Mouse (Mus musculus) ovary, adult 10 weeks (tissue): Measurements from ENCODE around the gene Galnt6. TPM values are rescaled to one million over a fixed set of nuclear protein-coding genes. Genes with fewer than 3 reads are reported as not detected.

ENCODE experiments used
- polyA plus RNA-seq: library from polyadenylated mRNA; stranded (reverse); fragments of 350-450 nt; fragmentation: Illumina TruSeq; extraction: RNeasy Lipid Tissue Mini Kit (QIAGEN cat#74804); gene quantifications from one replicate; pipeline ENCODE4 v1.2.3, GENCODE M21; 2014

Gene Galnt6
- 0.88 TPM for polyA plus RNA-seq

DNA sequence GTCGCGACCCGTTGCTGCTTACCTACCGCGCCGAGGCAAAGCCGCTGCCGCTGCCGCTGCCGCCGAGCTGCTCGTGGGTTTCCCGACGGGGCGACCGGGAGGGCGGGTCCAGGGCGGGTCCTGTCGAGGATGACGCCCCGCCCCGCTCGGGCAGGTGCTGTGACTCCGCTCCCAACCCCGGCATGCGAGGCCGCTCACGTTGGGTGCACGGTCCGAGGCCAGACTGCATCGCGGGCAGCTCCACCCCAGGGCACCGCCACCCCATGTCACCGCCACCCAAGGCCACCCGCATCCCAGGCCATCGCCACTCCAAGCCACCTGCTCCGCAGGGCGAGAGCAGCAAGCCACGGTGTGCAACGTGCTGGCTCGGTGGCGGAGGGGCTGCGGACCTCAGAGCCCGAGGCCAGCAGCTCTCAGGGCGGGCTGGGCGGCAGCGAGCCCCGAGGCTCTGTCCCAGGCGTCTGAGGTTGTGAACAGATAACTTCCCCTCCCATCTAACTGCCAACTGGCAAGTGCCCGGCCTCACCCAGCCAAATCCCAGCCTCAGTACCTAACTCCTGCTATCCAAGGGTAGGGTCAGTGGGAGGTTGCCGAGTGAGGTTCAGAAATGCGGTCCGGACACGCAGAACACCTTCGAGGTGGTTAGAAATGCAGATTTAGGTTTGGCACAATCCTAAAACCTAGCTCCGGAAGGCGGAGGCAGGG is at the start of gene Galnt6:
Gene Galnt6, minus strand, starts transcription at position 96 of the 705 bp plus-strand sequence.

DNA sequence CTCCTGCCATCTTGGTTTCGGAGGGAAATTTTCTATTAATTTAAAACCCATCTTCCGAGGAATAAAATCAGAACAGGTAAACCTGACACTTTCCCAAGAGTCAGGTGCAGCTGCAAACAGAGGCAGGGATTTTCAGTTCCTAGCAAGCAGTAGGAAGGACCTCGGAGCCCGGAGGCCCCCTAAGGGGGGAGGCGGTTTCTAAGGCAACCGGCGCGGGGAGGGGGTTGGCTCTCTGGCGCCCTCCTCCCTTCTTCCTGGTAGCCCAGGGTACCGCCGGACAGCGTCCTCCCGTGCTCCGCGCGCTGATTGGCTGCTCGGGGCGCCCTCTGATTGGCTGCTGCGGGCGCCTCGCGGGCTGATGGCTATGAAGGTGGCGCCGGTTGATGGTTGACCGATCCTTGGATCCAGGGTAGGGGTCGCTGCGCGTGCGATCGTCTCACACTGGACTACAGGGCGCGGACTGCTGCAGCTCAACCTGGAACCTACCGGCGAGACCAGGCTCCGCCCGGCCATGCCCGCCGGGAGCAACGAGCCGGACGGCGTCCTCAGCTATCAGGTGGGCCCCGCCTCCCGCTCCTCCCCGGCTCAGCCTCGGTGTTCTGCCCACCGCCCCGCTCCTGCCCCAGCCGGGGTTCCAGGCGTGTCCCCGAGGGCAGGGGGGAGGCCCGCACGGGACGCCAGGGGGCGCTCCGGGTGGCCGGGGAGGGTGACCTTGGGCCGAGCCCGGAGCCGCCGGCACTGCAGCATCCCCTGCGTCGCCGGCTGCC is 32.4 kb upstream of the Galnt6 start, which contains the start of gene Slc4a8:
Gene Slc4a8, plus strand, starts transcription at position 329 of the 767 bp plus-strand sequence.

DNA sequence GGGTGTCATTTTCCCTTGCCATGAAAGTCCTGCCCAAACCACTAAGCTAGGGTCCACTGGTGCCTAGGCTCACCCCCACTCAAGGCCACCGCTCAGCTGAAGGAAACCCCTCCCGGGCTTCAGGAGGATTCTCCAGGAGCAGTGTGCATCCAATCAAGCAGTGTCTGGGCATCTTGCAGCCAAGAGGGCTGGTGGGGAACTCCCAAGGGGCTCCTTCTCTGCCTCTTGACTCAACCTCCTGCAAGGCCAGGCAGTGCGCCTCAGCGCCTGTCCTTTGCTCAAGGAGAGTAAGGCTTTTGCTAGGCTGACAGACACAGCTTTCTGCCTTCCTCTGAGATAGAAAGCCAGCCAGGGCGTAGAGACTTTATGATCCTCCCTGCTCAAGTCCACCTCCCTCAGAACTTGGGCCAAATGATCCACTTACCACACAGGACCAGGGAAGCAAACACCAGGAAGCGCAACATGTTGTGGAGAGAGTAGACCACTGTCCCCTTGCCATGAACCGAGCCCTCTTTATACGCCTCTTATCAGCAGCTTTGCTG is 41.7 kb downstream of the Galnt6 start, which contains the start of gene Cela1:
Gene Cela1, minus strand, starts transcription at position 492 of the 542 bp plus-strand sequence.

DNA sequence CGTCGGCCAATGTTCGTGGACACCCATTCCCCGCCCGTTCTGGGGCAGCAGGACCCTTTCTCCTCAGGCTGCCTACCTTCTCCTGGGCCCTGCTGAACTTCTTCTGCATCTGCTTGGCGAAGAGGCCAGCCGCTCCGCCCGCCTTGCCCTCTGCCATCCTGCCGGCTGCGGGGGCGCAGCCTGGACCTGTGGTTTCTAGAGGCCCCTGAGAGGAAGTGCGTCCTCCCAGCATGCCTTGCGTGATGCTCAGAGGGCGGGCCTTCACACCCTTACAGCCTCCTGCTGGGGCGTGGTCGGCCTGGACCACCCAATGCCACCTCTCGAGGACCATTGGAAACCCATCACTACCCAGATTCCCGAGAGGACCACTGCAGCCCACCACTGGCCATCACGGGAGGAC is 59.8 kb downstream of the Galnt6 start, which contains the start of gene Bin2:
Gene Bin2, minus strand, starts transcription at position 217 of the 400 bp plus-strand sequence.

Other genes starting within 250 kb of the Galnt6 start
- 6.5 TPM for gene Csrnp2, start 233.9 kb downstream of the Galnt6 start, polyA plus RNA-seq
- gene Tfcp2, start 177.4 kb downstream of the Galnt6 start, polyA plus RNA-seq = 8.3 TPM
- gene Pou6f1, start 129.4 kb downstream of the Galnt6 start, polyA plus RNA-seq = 3.8 TPM
- 205 TPM for gene Dazap2, start 114.0 kb downstream of the Galnt6 start, polyA plus RNA-seq
- not detected for gene Smagp, start 92.4 kb downstream of the Galnt6 start, polyA plus RNA-seq
- 1.1 TPM for gene Bin2, start 59.8 kb downstream of the Galnt6 start, polyA plus RNA-seq
- gene Cela1, start 41.5 kb downstream of the Galnt6 start, polyA plus RNA-seq = 1.0 TPM
- gene Slc4a8, start 32.4 kb upstream of the Galnt6 start, polyA plus RNA-seq = 10.7 TPM
- gene Scn8a, start 140.5 kb upstream of the Galnt6 start, polyA plus RNA-seq = 2.0 TPM